Mouse (Mus musculus) G1E (cell line): ENCODE measurements around the gene Lrrc32.

ENCODE experiments used
- CTCF ChIP-seq: IDR thresholded peaks from 2 replicates; pipeline ENCODE4 v1.5.1; 2012; ENCODE audit warnings: low read depth, low read length, inconsistent platforms, mixed read lengths
- GATA1 ChIP-seq: IDR thresholded peaks from 2 replicates; pipeline ENCODE4 v1.6.1; 2012; ENCODE audit warnings: borderline replicate concordance, low read length, inconsistent platforms, mixed read lengths
- POLR2AphosphoS5 ChIP-seq: IDR thresholded peaks from 2 replicates; pipeline ENCODE4 v1.6.1; 2012; ENCODE audit warnings: low read depth, low read length, inconsistent platforms; ENCODE audit not compliant: insufficient replicate concordance

- TF ChIP-seq POLR2AphosphoS5 (no peak), CTCF (no peak), GATA1 (no peak)
Observed at GRCm38 (mm10) chr7:98491451-98492200, 2.5 kb downstream of the Lrrc32 start.
